Mouse (Mus musculus): ENCODE measurements around the gene Tmem131.

DNA sequence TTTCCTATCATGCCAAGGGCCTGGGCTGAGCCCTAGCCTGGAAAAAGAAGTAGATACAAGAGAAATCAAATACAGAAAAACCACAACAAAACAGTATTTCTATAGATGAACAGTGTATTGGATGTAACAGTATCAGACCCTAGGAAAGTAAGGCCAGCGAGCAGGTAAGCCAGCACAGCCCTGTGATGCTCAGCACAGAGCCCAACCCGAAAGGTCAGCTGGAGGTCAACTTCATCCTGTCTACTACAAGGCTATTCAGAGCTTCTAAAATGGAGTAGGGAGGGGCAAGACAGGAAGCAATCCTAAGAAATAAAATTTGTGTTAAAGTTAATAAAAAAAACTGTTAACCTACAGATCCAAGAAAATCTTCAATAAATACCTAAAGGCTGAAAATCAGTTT, 18.6 kb downstream of the Tmem131 start:
- no peak for TF ChIP-seq POLR2A (IDR thresholded peaks at IDR 0.05; ENCODE audit: insufficient read length, low read depth)
- no peak for TF ChIP-seq TCF3 (IDR thresholded peaks at IDR 0.05; ENCODE audit: insufficient read length, low read depth)
- no peak for TF ChIP-seq CEBPB (IDR thresholded peaks at IDR 0.05; ENCODE audit: insufficient read depth, poor library complexity, severe bottlenecking)
- TF ChIP-seq MAX (IDR thresholded peaks at IDR 0.05; ENCODE audit: low read depth): no peak
- no peak for TF ChIP-seq POLR2AphosphoS2 (IDR thresholded peaks at IDR 0.05; ENCODE audit: insufficient read length, low read depth)
- no peak for TF ChIP-seq TCF12 (IDR thresholded peaks at IDR 0.05; ENCODE audit: insufficient read depth, poor library complexity, severe bottlenecking)
- no peak for TF ChIP-seq USF1 (IDR thresholded peaks at IDR 0.05; ENCODE audit: low read depth)

All from myocyte (in vitro differentiated cells).